Mouse (Mus musculus): ENCODE data around the gene Slc30a2. TPM values are rescaled to one million over a fixed set of nuclear protein-coding genes. Genes with fewer than 3 reads are reported as not detected.

Slc30a2 gene
- polyA plus RNA-seq, 1 experiment from 2014 or later, result 0.24 TPM

GRCm38 (mm10) chr4:134351329-134352260 is 8.6 kb downstream of the Slc30a2 start:
- 49% methylated on average over 18 of the region's 18 CpGs for whole genome bisulfite sequencing
- H3K4me2 ChIP-seq (replicated peaks), result no peak overlapping the region
- no peaks in the 10 kb centered on the region for H3K9me3 ChIP-seq
- H3K4me1 ChIP-seq, result peaks cover 24% of the 10 kb centered on the region
- H3K36me3 ChIP-seq, result no peaks in the 10 kb centered on the region
- no peak overlapping the region for H3K9ac ChIP-seq
- ATAC-seq (ENCODE audit: low FRiP score, low read depth), result no peak
- no peak overlapping the region for H3K27ac ChIP-seq
- H3K27me3 ChIP-seq, result peaks cover 9% of the 10 kb centered on the region
- no peak overlapping the region for H3K4me3 ChIP-seq

- H3K36me3 ChIP-seq, result no peaks in the 10 kb centered on the region
- no peak overlapping the region for H3K27ac ChIP-seq
- H3K4me1 ChIP-seq, result peaks cover 30% of the 10 kb centered on the region
- H3K27me3 ChIP-seq, result peaks cover 6% of the 10 kb centered on the region
- no peak overlapping the region for H3K4me3 ChIP-seq
- ATAC-seq (ENCODE audit: low FRiP score, low read depth), result no peak
- WGBS, result 72% methylated on average over 12 of the region's 12 CpGs
- no peak overlapping the region for H3K9ac ChIP-seq
- H3K9me3 ChIP-seq, result no peaks in the 10 kb centered on the region
- no peak overlapping the region for H3K4me2 ChIP-seq (replicated peaks)
Measured at GRCm38 (mm10) chr4:134352261-134352707, 9.3 kb downstream of the Slc30a2 start.

- peaks cover 10% of the 10 kb centered on the region for H3K27me3 ChIP-seq
- H3K9me3 ChIP-seq, result no peaks in the 10 kb centered on the region
- WGBS, result 66% methylated on average over 7 of the region's 7 CpGs
- no peak overlapping the region for H3K27ac ChIP-seq
- no peaks in the 10 kb centered on the region for H3K36me3 ChIP-seq
- H3K4me3 ChIP-seq, result no peak overlapping the region
- H3K4me2 ChIP-seq (replicated peaks), result no peak overlapping the region
- no peak for ATAC-seq (ENCODE audit: low FRiP score, low read depth)
- no peak overlapping the region for H3K9ac ChIP-seq
- H3K4me1 ChIP-seq, result peaks cover 31% of the 10 kb centered on the region
Measured at GRCm38 (mm10) chr4:134352929-134353328, 9.9 kb downstream of the Slc30a2 start.

- H3K9ac ChIP-seq, result no peak overlapping the region
- 71% methylated on average over 5 of the region's 5 CpGs for WGBS
- no peak overlapping the region for H3K4me2 ChIP-seq (replicated peaks)
- H3K4me1 ChIP-seq, result peaks cover 31% of the 10 kb centered on the region
- H3K9me3 ChIP-seq, result no peaks in the 10 kb centered on the region
- peaks cover 13% of the 10 kb centered on the region for H3K27me3 ChIP-seq
- no peak for ATAC-seq (ENCODE audit: low FRiP score, low read depth)
- no peak overlapping the region for H3K4me3 ChIP-seq
- no peaks in the 10 kb centered on the region for H3K36me3 ChIP-seq
- H3K27ac ChIP-seq, result no peak overlapping the region
Measured at GRCm38 (mm10) chr4:134353527-134354409, 10.8 kb downstream of the Slc30a2 start.

- H3K27me3 ChIP-seq, result peaks cover 16% of the 10 kb centered on the region
- H3K36me3 ChIP-seq, result no peaks in the 10 kb centered on the region
- H3K4me1 ChIP-seq, result peaks cover 31% of the 10 kb centered on the region
- ATAC-seq (ENCODE audit: low FRiP score, low read depth), result 0 out of 2 replicates have a peak, but pooled peaks have one; percentile 34
- no peak overlapping the region for H3K4me2 ChIP-seq (replicated peaks)
- 33% methylated on average over 16 of the region's 16 CpGs for WGBS
- H3K9ac ChIP-seq, result no peak overlapping the region
- no peak overlapping the region for H3K27ac ChIP-seq
- H3K4me3 ChIP-seq, result no peak overlapping the region
- no peaks in the 10 kb centered on the region for H3K9me3 ChIP-seq
Measured at GRCm38 (mm10) chr4:134355841-134356452, 13.0 kb downstream of the Slc30a2 start.

GRCm38 (mm10) chr4:134356591-134357460 is 13.8 kb downstream of the Slc30a2 start:
- no peak overlapping the region for H3K27ac ChIP-seq
- H3K27me3 ChIP-seq, result peaks cover 16% of the 10 kb centered on the region
- ATAC-seq (ENCODE audit: low FRiP score, low read depth), result no peak
- no peak overlapping the region for H3K9ac ChIP-seq
- H3K36me3 ChIP-seq, result no peaks in the 10 kb centered on the region
- H3K4me3 ChIP-seq, result no peak overlapping the region
- 19% methylated on average over 22 of the region's 22 CpGs for WGBS
- no peaks in the 10 kb centered on the region for H3K9me3 ChIP-seq
- H3K4me2 ChIP-seq (replicated peaks), result peak overlapping the region; percentile 45
- H3K4me1 ChIP-seq, result peaks cover 33% of the 10 kb centered on the region

- H3K27ac ChIP-seq, result no peak overlapping the region
- no peak overlapping the region for H3K4me3 ChIP-seq
- H3K4me1 ChIP-seq, result peaks cover 32% of the 10 kb centered on the region
- peaks cover 16% of the 10 kb centered on the region for H3K27me3 ChIP-seq
- no peak for ATAC-seq (ENCODE audit: low FRiP score, low read depth)
- H3K9me3 ChIP-seq, result no peaks in the 10 kb centered on the region
- 0 out of 2 replicates have a peak overlapping the region, but pooled peaks have one; percentile 45 for H3K4me2 ChIP-seq (replicated peaks)
- WGBS, result 36% methylated on average over 17 of the region's 17 CpGs
- no peaks in the 10 kb centered on the region for H3K36me3 ChIP-seq
- H3K9ac ChIP-seq, result no peak overlapping the region
Measured at GRCm38 (mm10) chr4:134357461-134357771, 14.4 kb downstream of the Slc30a2 start.

GRCm38 (mm10) chr4:134359649-134360048 is 16.7 kb downstream of the Slc30a2 start:
- Histone ChIP-seq H3K4me2 (replicated peaks) (no peak overlapping the region), H3K4me1 (peaks cover 40% of the 10 kb centered on the region), H3K4me3 (no peak overlapping the region), H3K27ac (no peak overlapping the region), H3K9ac (no peak overlapping the region), H3K9me3 (no peaks in the 10 kb centered on the region), H3K36me3 (no peaks in the 10 kb centered on the region), H3K27me3 (peaks cover 16% of the 10 kb centered on the region)
- no peak for ATAC-seq (ENCODE audit: low FRiP score, low read depth)
- WGBS, result 78% methylated on average over 6 of the region's 6 CpGs

GRCm38 (mm10) chr4:134361215-134361614 is 18.2 kb downstream of the Slc30a2 start:
- 14% methylated on average over 5 of the region's 5 CpGs for WGBS
- Histone ChIP-seq H3K4me1 (peaks cover 40% of the 10 kb centered on the region), H3K9me3 (no peaks in the 10 kb centered on the region), H3K27me3 (peaks cover 16% of the 10 kb centered on the region), H3K36me3 (no peaks in the 10 kb centered on the region), H3K9ac (no peak overlapping the region), H3K4me2 (replicated peaks) (no peak overlapping the region), H3K4me3 (no peak overlapping the region), H3K27ac (no peak overlapping the region)
- ATAC-seq (ENCODE audit: low FRiP score, low read depth), result peak; percentile 26; the same call in 1 of the 2 replicates

- 70% methylated on average over 9 of the region's 9 CpGs for WGBS
- Histone ChIP-seq H3K27me3 (peaks cover 14% of the 10 kb centered on the region), H3K9ac (no peak overlapping the region), H3K4me2 (replicated peaks) (no peak overlapping the region), H3K9me3 (no peaks in the 10 kb centered on the region), H3K36me3 (no peaks in the 10 kb centered on the region), H3K4me1 (peaks cover 32% of the 10 kb centered on the region), H3K4me3 (no peak overlapping the region), H3K27ac (no peak overlapping the region)
- no peak for ATAC-seq (ENCODE audit: low FRiP score, low read depth)
Measured at GRCm38 (mm10) chr4:134362124-134362523, 19.1 kb downstream of the Slc30a2 start.

GRCm38 (mm10) chr4:134362586-134362985 is 19.6 kb downstream of the Slc30a2 start:
- 23% methylated on average over 9 of the region's 9 CpGs for WGBS

More at GRCm38 (mm10) chr4:134362586-134362985, 19.6 kb downstream of the Slc30a2 start:
- peak overlapping the region; percentile 7; the same call in 1 of the 2 replicates for H3K4me2 ChIP-seq (replicated peaks)
- peaks cover 10% of the 10 kb centered on the region for H3K27me3 ChIP-seq
- H3K4me1 ChIP-seq, result peaks cover 30% of the 10 kb centered on the region
- no peak overlapping the region for H3K9ac ChIP-seq
- H3K9me3 ChIP-seq, result no peaks in the 10 kb centered on the region
- no peak overlapping the region for H3K4me3 ChIP-seq
- no peak for ATAC-seq (ENCODE audit: low FRiP score, low read depth)
- no peak overlapping the region for H3K27ac ChIP-seq
- H3K36me3 ChIP-seq, result no peaks in the 10 kb centered on the region
